Mouse (Mus musculus) lung, postnatal 0 days (tissue): ENCODE results near the gene Reck.

Source experiments
- CTCF ChIP-seq: IDR thresholded peaks from 2 replicates; pipeline ENCODE4 v1.5.1; 2016; ENCODE audit warnings: antibody characterized with exemption, mild to moderate bottlenecking
- EP300 ChIP-seq: IDR thresholded peaks from 2 replicates; pipeline ENCODE4 v1.6.1; 2016; ENCODE audit warnings: antibody characterized with exemption, mild to moderate bottlenecking, control low read depth

- TF ChIP-seq CTCF = no peak
- TF ChIP-seq EP300 = no peak
Observed at GRCm38 (mm10) chr4:43918221-43918620, 42.9 kb downstream of the Reck start.
